22 mouse cellular contexts compared by ENCODE assay signal in genomic region chr8:118683386-118683785, GRCm38 (mm10).
DNase-seq lines count a peak whose midpoint lies in the region; ATAC-seq lines count a peak whose summit lies in the region.
"Had no signal": no experiment of that assay in that cellular context is flagged by ENCODE, and none has a peak within 500 bp of the region (broad histone marks: within the 10 kb centered on the region; RNA-seq: fewer than 3 reads in every experiment).

No protein-coding gene starts in this region.

- H3K4me1 ChIP-seq in forebrain, embryonic 13.5 days: peaks cover 8% of the 10 kb centered on the region; the same call in 1 of the 2 replicates
- H3K4me1 ChIP-seq in forebrain, embryonic 11.5 days (replicated peaks; ENCODE audit: control insufficient read depth, insufficient read depth, low read length): no peaks in the 10 kb centered on the region
- H3K4me1 ChIP-seq in forebrain, embryonic 15.5 days: peaks cover 12% of the 10 kb centered on the region
- H3K4me1 ChIP-seq: hindbrain, embryonic 12.5 days had no signal

- 23% methylated on average over 3 of the region's 3 CpGs for WGBS in forebrain, embryonic 13.5 days
- WGBS in forebrain, embryonic 11.5 days: 47% methylated on average over 3 of the region's 3 CpGs
- 8% methylated on average over 3 of the region's 3 CpGs for WGBS in forebrain, embryonic 15.5 days

- no peak overlapping the region for H3K4me3 ChIP-seq in forebrain, embryonic 13.5 days
- no peak overlapping the region for H3K4me3 ChIP-seq in forebrain, embryonic 11.5 days (ENCODE audit: low read depth, low read length)
- no peak overlapping the region for H3K4me3 ChIP-seq in forebrain, embryonic 15.5 days
- H3K4me3 ChIP-seq: embryonic facial prominence, embryonic 10.5 days; gastrocnemius, adult 2 months; heart, embryonic 13.5 days; hindbrain, embryonic 12.5 days had no signal

- H3K4me2 ChIP-seq in forebrain, embryonic 13.5 days: no peak overlapping the region
- H3K4me2 ChIP-seq in forebrain, embryonic 11.5 days (ENCODE audit: low read depth, low read length, severe bottlenecking): no peak overlapping the region
- no peak overlapping the region for H3K4me2 ChIP-seq in forebrain, embryonic 15.5 days (replicated peaks)
- H3K4me2 ChIP-seq: heart, embryonic 13.5 days; hindbrain, embryonic 12.5 days had no signal

- no peak overlapping the region for H3K9ac ChIP-seq in forebrain, embryonic 13.5 days
- H3K9ac ChIP-seq in forebrain, embryonic 11.5 days (ENCODE audit: low read length): no peak overlapping the region
- no peak overlapping the region for H3K9ac ChIP-seq in forebrain, embryonic 15.5 days (replicated peaks)
- H3K9ac ChIP-seq: heart, embryonic 13.5 days; hindbrain, embryonic 12.5 days had no signal

- DNase-seq in forebrain, embryonic 11.5 days (ENCODE audit: low spot score): no peak
- peak; percentile 29 for DNase-seq in Muller cell, postnatal 12 days (ENCODE audit: inconsistent ontology term)
- peak; percentile 45 for DNase-seq in retina, postnatal 1 day
- no peak for DNase-seq in gastrocnemius, adult 18-20 months (ENCODE audit: low spot score)
- DNase-seq in adrenal gland, postnatal 10 days: no peak
- DNase-seq: adrenal gland, postnatal 36 days; cerebellum, adult 11 months; cerebellum, adult 9-10 months; cerebellum, postnatal 25 days; gastrocnemius, adult 2 months; gastrocnemius, postnatal 36 days; heart, adult 11 months; heart, postnatal 36 days; kidney, adult 11 months had no signal

- H3K27ac ChIP-seq in forebrain, embryonic 13.5 days: no peak overlapping the region
- H3K27ac ChIP-seq in forebrain, embryonic 11.5 days (ENCODE audit: low read depth, low read length): no peak overlapping the region
- H3K27ac ChIP-seq in forebrain, embryonic 15.5 days (replicated peaks): no peak overlapping the region
- H3K27ac ChIP-seq: embryonic facial prominence, embryonic 10.5 days; gastrocnemius, adult 2 months; heart, embryonic 13.5 days; hindbrain, embryonic 12.5 days had no signal

- no peaks in the 10 kb centered on the region for H3K27me3 ChIP-seq in forebrain, embryonic 13.5 days
- H3K27me3 ChIP-seq in forebrain, embryonic 11.5 days (ENCODE audit: control insufficient read depth, insufficient read depth, low read length): no peaks in the 10 kb centered on the region
- no peaks in the 10 kb centered on the region for H3K27me3 ChIP-seq in forebrain, embryonic 15.5 days
- H3K27me3 ChIP-seq: heart, embryonic 13.5 days; hindbrain, embryonic 12.5 days; Patski had no signal

- H3K36me3 ChIP-seq in forebrain, embryonic 13.5 days (ENCODE audit: poor library complexity, severe bottlenecking): no peaks in the 10 kb centered on the region
- H3K36me3 ChIP-seq in forebrain, embryonic 11.5 days (ENCODE audit: control insufficient read depth, insufficient read depth, low read length): no peaks in the 10 kb centered on the region
- no peaks in the 10 kb centered on the region for H3K36me3 ChIP-seq in forebrain, embryonic 15.5 days
- H3K36me3 ChIP-seq: embryonic facial prominence, embryonic 10.5 days; heart, embryonic 13.5 days; hindbrain, embryonic 12.5 days had no signal

- no peaks in the 10 kb centered on the region for H3K9me3 ChIP-seq in forebrain, embryonic 13.5 days (replicated peaks)
- no peaks in the 10 kb centered on the region for H3K9me3 ChIP-seq in forebrain, embryonic 11.5 days (ENCODE audit: control insufficient read depth, low read length)
- H3K9me3 ChIP-seq in forebrain, embryonic 15.5 days: no peaks in the 10 kb centered on the region
- H3K9me3 ChIP-seq: embryonic facial prominence, embryonic 10.5 days; hindbrain, embryonic 12.5 days had no signal

- peak; percentile 38; the same call in 1 of the 2 replicates for ATAC-seq in forebrain, embryonic 13.5 days
- ATAC-seq in forebrain, embryonic 11.5 days (replicated peaks; ENCODE audit: low FRiP score): no peak
- ATAC-seq in forebrain, embryonic 15.5 days (replicated peaks): 0 out of 2 replicates have a peak, but pooled peaks have one; percentile 29
- ATAC-seq: activated CD4-positive, CD25-positive, alpha-beta regulatory T cell, adult 4 months; hindbrain, embryonic 16.5 days; Patski had no signal

Comparison
In these comparisons a context has a peak if more than half of its experiments do, and no peak if none do; other contexts are left out.
1. DNase-seq: peak in Muller cell, postnatal 12 days (single experiment) and retina, postnatal 1 day (single experiment); none in forebrain, embryonic 11.5 days (single experiment), gastrocnemius, adult 18-20 months (single experiment) and adrenal gland, postnatal 10 days (single experiment).